Mouse (Mus musculus): Measurements from ENCODE around the gene Tinag. TPM values are rescaled to one million over a fixed set of nuclear protein-coding genes. Genes with fewer than 3 reads are reported as not detected.
"Not testable (repeated sequence)": the region's sequence is repeated elsewhere in the genome, so short reads cannot be mapped to it uniquely, and the experiment has no call there.

The Tinag gene
- 0.11 TPM in 1 of 2 replicates, not detected in the other for polyA plus RNA-seq (2015; fragmentation: Nextera tagmentation; extraction: Ambion mirVana)

DNA sequence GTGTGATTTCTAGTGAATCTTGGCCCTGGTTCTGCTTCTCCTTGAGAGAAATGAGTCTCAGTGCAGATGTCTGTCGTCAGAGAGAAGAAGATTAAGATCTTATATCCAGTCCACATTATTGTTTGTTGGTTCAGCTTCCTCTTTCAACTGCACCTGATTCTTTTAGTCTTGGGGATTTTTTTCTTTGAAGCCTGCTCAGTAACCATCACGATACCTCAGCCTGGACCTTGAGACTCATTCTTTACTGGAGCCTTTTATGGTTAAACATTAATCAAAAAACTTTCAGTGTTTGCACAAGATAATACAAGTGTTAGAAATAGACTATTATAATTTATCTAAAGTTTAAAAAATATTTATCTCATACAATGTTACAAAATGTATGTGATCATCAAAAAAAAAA, at the start of gene Tinag:
Gene Tinag (minus strand): TSS at position 210 of the 400 bp plus-strand sequence.
- H3K4me2 ChIP-seq (ENCODE audit: low read length): no peak within 1 kb of the TSS
- no peaks in the 10 kb centered on the region for H3K9me3 ChIP-seq (ENCODE audit: control insufficient read depth, low read length)
- no peaks in the 10 kb centered on the region for H3K27me3 ChIP-seq (replicated peaks; ENCODE audit: control insufficient read depth, insufficient read depth, low read length)
- no peak for ATAC-seq
- no peaks in the 10 kb centered on the region for H3K36me3 ChIP-seq (ENCODE audit: control insufficient read depth, insufficient read depth)
- no peak within 1 kb of the TSS for H3K27ac ChIP-seq (ENCODE audit: low read length)
- H3K4me1 ChIP-seq (replicated peaks; ENCODE audit: control insufficient read depth, insufficient read depth, low read length): no peaks in the 10 kb centered on the region
- H3K9ac ChIP-seq (replicated peaks; ENCODE audit: low read depth, low read length): no peak within 1 kb of the TSS
- 74% methylated on average over 2 of the region's 2 CpGs for WGBS
- H3K4me3 ChIP-seq (replicated peaks; ENCODE audit: low read length): no peak within 1 kb of the TSS

DNA sequence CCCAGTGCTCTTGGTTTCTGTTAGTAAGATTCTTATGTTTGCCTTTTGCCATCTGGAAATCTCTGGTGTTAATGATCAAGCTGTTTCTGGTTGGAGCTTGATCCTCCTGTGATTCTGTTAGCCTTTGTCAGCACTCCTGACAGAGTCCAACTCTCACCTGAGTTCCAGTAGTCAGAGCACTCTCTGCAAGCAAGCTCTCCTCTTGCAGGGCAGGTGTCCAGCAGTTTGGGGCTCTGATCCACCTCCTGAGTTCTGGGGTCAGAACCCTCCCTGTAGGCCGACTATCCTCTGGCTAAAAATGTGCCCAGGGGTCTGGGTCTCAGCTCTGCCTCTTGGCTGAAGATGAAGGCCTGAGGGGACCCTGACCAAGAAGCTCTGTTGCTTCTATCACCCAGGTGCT, 37.6 kb upstream of the Tinag start:
- not testable (repeated sequence) for ATAC-seq; H3K9me3 ChIP-seq (ENCODE audit: control insufficient read depth, low read length); H3K36me3 ChIP-seq (ENCODE audit: control insufficient read depth, insufficient read depth); H3K4me1 ChIP-seq (replicated peaks; ENCODE audit: control insufficient read depth, insufficient read depth, low read length); H3K27me3 ChIP-seq (replicated peaks; ENCODE audit: control insufficient read depth, insufficient read depth, low read length); H3K9ac ChIP-seq (replicated peaks; ENCODE audit: low read depth, low read length); H3K4me3 ChIP-seq (replicated peaks; ENCODE audit: low read length); H3K27ac ChIP-seq (ENCODE audit: low read length); H3K4me2 ChIP-seq (ENCODE audit: low read length)
- WGBS: 95% methylated on average over 1 of the region's 1 CpGs

- no peaks in the 10 kb centered on the region for H3K36me3 ChIP-seq (ENCODE audit: control insufficient read depth, insufficient read depth)
- H3K27me3 ChIP-seq (replicated peaks; ENCODE audit: control insufficient read depth, insufficient read depth, low read length): no peaks in the 10 kb centered on the region
- H3K4me1 ChIP-seq (replicated peaks; ENCODE audit: control insufficient read depth, insufficient read depth, low read length): no peaks in the 10 kb centered on the region
- ATAC-seq: no peak
- no peaks in the 10 kb centered on the region for H3K9me3 ChIP-seq (ENCODE audit: control insufficient read depth, low read length)
- no peak overlapping the region for H3K4me3 ChIP-seq (replicated peaks; ENCODE audit: low read length)
- no peak overlapping the region for H3K27ac ChIP-seq (ENCODE audit: low read length)
- no peak overlapping the region for H3K9ac ChIP-seq (replicated peaks; ENCODE audit: low read depth, low read length)
- H3K4me2 ChIP-seq (ENCODE audit: low read length): no peak overlapping the region
- WGBS: 65% methylated on average over 2 of the region's 2 CpGs
Measured at GRCm38 (mm10) chr9:77071676-77072075, 26.1 kb upstream of the Tinag start.

DNA sequence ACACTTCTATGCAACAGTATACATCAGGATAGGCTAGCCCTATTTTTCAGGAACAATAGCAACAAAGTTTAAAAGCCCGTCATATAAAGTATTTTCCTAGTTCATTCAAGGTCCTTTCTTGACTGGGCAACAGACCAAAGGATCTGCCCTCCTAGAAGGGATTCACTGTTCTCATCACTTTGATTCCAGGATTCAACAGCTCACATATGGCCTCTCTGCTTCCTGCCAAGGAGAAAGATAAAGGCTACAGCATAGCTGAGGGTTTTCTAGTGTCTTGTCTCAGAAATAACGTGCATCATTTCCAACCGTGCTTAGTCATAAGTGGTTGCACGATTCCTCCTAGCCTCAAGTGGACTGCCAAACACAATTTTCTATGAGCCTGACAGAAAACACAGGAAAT, 11.0 kb upstream of the Tinag start:
- Histone ChIP-seq H3K4me1 (replicated peaks; ENCODE audit: control insufficient read depth, insufficient read depth, low read length) (no peaks in the 10 kb centered on the region), H3K9ac (replicated peaks; ENCODE audit: low read depth, low read length) (no peak overlapping the region), H3K36me3 (ENCODE audit: control insufficient read depth, insufficient read depth) (no peaks in the 10 kb centered on the region), H3K27ac (ENCODE audit: low read length) (no peak overlapping the region), H3K9me3 (ENCODE audit: control insufficient read depth, low read length) (no peaks in the 10 kb centered on the region), H3K4me3 (replicated peaks; ENCODE audit: low read length) (no peak overlapping the region), H3K27me3 (replicated peaks; ENCODE audit: control insufficient read depth, insufficient read depth, low read length) (no peaks in the 10 kb centered on the region), H3K4me2 (ENCODE audit: low read length) (no peak overlapping the region)
- WGBS: 67% methylated on average over 4 of the region's 4 CpGs
- no peak for ATAC-seq

- H3K4me3 ChIP-seq (replicated peaks; ENCODE audit: low read length): no peak overlapping the region
- ATAC-seq: no peak
- H3K27me3 ChIP-seq (replicated peaks; ENCODE audit: control insufficient read depth, insufficient read depth, low read length): no peaks in the 10 kb centered on the region
- WGBS: 80% methylated on average over 9 of the region's 9 CpGs
- H3K4me2 ChIP-seq (ENCODE audit: low read length): no peak overlapping the region
- H3K9me3 ChIP-seq (ENCODE audit: control insufficient read depth, low read length): no peaks in the 10 kb centered on the region
- no peak overlapping the region for H3K27ac ChIP-seq (ENCODE audit: low read length)
- H3K9ac ChIP-seq (replicated peaks; ENCODE audit: low read depth, low read length): no peak overlapping the region
- H3K36me3 ChIP-seq (ENCODE audit: control insufficient read depth, insufficient read depth): no peaks in the 10 kb centered on the region
- no peaks in the 10 kb centered on the region for H3K4me1 ChIP-seq (replicated peaks; ENCODE audit: control insufficient read depth, insufficient read depth, low read length)
Measured at GRCm38 (mm10) chr9:77054426-77055193, 9.0 kb upstream of the Tinag start.

DNA sequence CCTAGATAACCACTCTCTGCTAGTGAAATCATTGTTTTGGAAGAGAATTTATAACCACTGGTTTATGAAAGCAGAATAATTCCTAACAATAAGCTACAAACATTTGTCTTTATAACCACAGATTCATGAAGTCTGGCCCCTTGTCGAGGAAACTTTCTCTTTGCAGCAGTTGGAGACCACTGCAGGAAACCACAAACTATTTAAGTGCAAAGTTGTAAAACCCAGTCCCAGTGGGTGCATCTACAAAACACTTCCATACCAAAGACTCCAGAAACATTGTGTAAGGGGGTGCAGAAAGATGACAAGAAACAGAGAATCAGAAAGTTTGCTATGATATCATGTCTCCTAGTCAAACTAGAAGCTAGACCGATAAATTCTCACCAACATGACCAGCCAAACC, 5.8 kb upstream of the Tinag start:
- Histone ChIP-seq H3K27ac (ENCODE audit: low read length) (no peak overlapping the region), H3K4me3 (replicated peaks; ENCODE audit: low read length) (no peak overlapping the region), H3K4me2 (ENCODE audit: low read length) (no peak overlapping the region), H3K36me3 (ENCODE audit: control insufficient read depth, insufficient read depth) (no peaks in the 10 kb centered on the region), H3K4me1 (replicated peaks; ENCODE audit: control insufficient read depth, insufficient read depth, low read length) (no peaks in the 10 kb centered on the region), H3K9ac (replicated peaks; ENCODE audit: low read depth, low read length) (no peak overlapping the region), H3K27me3 (replicated peaks; ENCODE audit: control insufficient read depth, insufficient read depth, low read length) (no peaks in the 10 kb centered on the region), H3K9me3 (ENCODE audit: control insufficient read depth, low read length) (no peaks in the 10 kb centered on the region)
- no peak for ATAC-seq
- 84% methylated on average over 2 of the region's 2 CpGs for WGBS

DNA sequence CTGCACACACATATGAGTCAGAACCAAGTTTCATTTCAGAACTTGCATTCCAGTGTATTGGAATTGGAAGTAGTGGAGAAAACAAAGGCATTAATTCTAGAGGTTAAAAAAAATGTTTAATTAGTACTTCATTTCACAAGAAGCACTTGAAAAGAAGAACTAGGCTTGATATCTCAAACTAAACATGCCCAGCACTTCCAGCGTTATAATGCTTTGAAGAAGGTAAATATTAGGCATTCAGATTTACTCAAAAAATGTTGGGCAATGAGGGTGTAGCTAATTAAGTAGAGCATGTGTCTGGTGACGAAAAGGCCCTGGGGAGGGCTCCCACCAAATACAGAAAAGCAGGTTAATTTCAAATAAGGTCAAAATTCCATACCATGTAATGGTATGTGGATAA, 4.1 kb upstream of the Tinag start:
- WGBS: 87% methylated on average over 2 of the region's 2 CpGs
- ATAC-seq: no peak

GRCm38 (mm10) chr9:77046067-77046715, 597 bp upstream of the Tinag start:
- Histone ChIP-seq H3K4me1 (replicated peaks; ENCODE audit: control insufficient read depth, insufficient read depth, low read length) (no peaks in the 10 kb centered on the region), H3K4me2 (ENCODE audit: low read length) (no peak overlapping the region), H3K9me3 (ENCODE audit: control insufficient read depth, low read length) (no peaks in the 10 kb centered on the region), H3K27me3 (replicated peaks; ENCODE audit: control insufficient read depth, insufficient read depth, low read length) (no peaks in the 10 kb centered on the region), H3K4me3 (replicated peaks; ENCODE audit: low read length) (no peak overlapping the region), H3K27ac (ENCODE audit: low read length) (no peak overlapping the region), H3K36me3 (ENCODE audit: control insufficient read depth, insufficient read depth) (no peaks in the 10 kb centered on the region), H3K9ac (replicated peaks; ENCODE audit: low read depth, low read length) (no peak overlapping the region)
- ATAC-seq: no peak
- WGBS: 93% methylated on average over 5 of the region's 5 CpGs

More for the DNA sequence above, 4.1 kb upstream of the Tinag start:
- Histone ChIP-seq H3K4me3 (replicated peaks; ENCODE audit: low read length) (no peak overlapping the region), H3K4me2 (ENCODE audit: low read length) (no peak overlapping the region), H3K9ac (replicated peaks; ENCODE audit: low read depth, low read length) (no peak overlapping the region), H3K9me3 (ENCODE audit: control insufficient read depth, low read length) (no peaks in the 10 kb centered on the region), H3K36me3 (ENCODE audit: control insufficient read depth, insufficient read depth) (no peaks in the 10 kb centered on the region), H3K27me3 (replicated peaks; ENCODE audit: control insufficient read depth, insufficient read depth, low read length) (no peaks in the 10 kb centered on the region), H3K4me1 (replicated peaks; ENCODE audit: control insufficient read depth, insufficient read depth, low read length) (no peaks in the 10 kb centered on the region), H3K27ac (ENCODE audit: low read length) (no peak overlapping the region)

DNA sequence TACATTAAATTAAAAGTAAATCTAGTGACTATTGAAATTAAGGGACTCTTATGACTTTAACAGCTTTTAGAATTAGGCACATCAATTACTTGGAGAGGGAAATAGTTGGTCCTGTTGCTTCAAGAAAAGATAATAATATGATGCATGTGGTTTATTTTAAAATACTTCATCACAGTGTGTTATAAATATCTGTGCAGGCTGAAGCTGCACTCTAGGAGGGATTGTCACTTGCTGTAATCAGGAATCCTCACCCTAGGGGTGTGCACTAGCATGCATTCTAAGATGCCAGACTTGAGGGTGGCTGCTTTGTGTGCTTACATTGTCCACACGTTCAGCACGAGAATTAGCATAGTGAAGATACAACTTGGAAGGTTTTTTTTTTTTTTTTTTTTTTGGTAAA, 10.2 kb downstream of the Tinag start:
- H3K27ac ChIP-seq (ENCODE audit: low read length): no peak overlapping the region
- H3K36me3 ChIP-seq (ENCODE audit: control insufficient read depth, insufficient read depth): no peaks in the 10 kb centered on the region
- H3K4me3 ChIP-seq (replicated peaks; ENCODE audit: low read length): no peak overlapping the region
- H3K9me3 ChIP-seq (ENCODE audit: control insufficient read depth, low read length): no peaks in the 10 kb centered on the region
- 27% methylated on average over 2 of the region's 2 CpGs for WGBS
- no peak for ATAC-seq
- no peak overlapping the region for H3K9ac ChIP-seq (replicated peaks; ENCODE audit: low read depth, low read length)
- no peak overlapping the region for H3K4me2 ChIP-seq (ENCODE audit: low read length)
- no peaks in the 10 kb centered on the region for H3K4me1 ChIP-seq (replicated peaks; ENCODE audit: control insufficient read depth, insufficient read depth, low read length)
- no peaks in the 10 kb centered on the region for H3K27me3 ChIP-seq (replicated peaks; ENCODE audit: control insufficient read depth, insufficient read depth, low read length)
